Mouse (Mus musculus) limb, embryonic 10.5 days (tissue): ENCODE results near the gene Rapgef4. TPM values are rescaled to one million over a fixed set of nuclear protein-coding genes. Genes with fewer than 3 reads are reported as not detected.
A peak's percentile ranks its signal among the peaks of the same experiment; 100 is the strongest.

Source experiments
- DNase-seq: peaks from one replicate; pipeline ENCODE4 v3.0.0-alpha.2; 2017; ENCODE audit warnings: low spot score
- H3K27ac ChIP-seq: fragments of 300-500 bp; sonication (generic); 2 replicates; pipeline ENCODE4 v1.5.1; 2016; ENCODE audit warnings: mild to moderate bottlenecking
- H3K27me3 ChIP-seq: fragments of 300-500 bp; sonication (generic); 2 replicates; pipeline ENCODE4 v1.6.1; 2016; ENCODE audit warnings: low read depth, mild to moderate bottlenecking; ENCODE audit not compliant: poor library complexity, severe bottlenecking
- H3K36me3 ChIP-seq: fragments of 300-500 bp; sonication (generic); 2 replicates; pipeline ENCODE4 v1.6.1; 2016; ENCODE audit warnings: mild to moderate bottlenecking, moderate library complexity
- H3K4me1 ChIP-seq: fragments of 300-500 bp; sonication (generic); 2 replicates; pipeline ENCODE4 v1.6.1; 2016
- H3K4me3 ChIP-seq: fragments of 300-500 bp; sonication (generic); 2 replicates; pipeline ENCODE4 v1.5.1; 2016; ENCODE audit warnings: mild to moderate bottlenecking, moderate library complexity
- H3K9me3 ChIP-seq: fragments of 300-500 bp; sonication (generic); replicated peaks from 2 replicates; pipeline ENCODE4 v1.6.1; 2016; ENCODE audit warnings: mild to moderate bottlenecking
- WGBS: fragments of 180-500 bp; shearing (Covaris S2); methylation state at CpG from one replicate; pipeline ENCODE4 v1.1.7; 2016; 5-methylcytosine and 5-hydroxymethylcytosine counted together
- polyA plus RNA-seq: library from polyadenylated mRNA; unstranded; fragments of >200 nt; fragmentation: Nextera tagmentation; extraction: Ambion mirVana; gene quantifications from 2 replicates; pipeline ENCODE4 v1.2.1, GENCODE M21; 2016

Rapgef4 gene
- polyA plus RNA-seq, 1 experiment from 2014 or later, result 1.6 TPM

DNA sequence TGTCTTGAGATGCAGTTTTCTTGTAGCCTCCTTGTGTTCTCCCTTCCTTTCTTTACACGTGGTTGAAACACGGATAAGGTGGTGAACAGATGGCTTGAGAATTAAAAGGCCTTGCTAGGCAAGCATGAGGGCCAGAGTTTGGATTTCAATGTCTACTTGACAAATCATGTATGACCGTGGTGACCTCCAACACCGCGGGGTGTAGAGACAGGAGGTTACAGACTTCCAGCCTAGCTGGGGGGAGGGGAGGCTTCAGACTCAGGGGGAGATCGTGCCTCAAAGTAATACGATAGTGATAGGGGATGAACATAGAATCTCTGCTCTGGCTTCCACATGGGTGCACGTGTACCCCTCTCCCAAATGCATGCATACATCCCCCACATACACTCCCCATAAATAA, 117.3 kb downstream of the Rapgef4 start:
- Histone ChIP-seq H3K4me3 (no peak overlapping the region), H3K9me3 (no peaks in the 10 kb centered on the region), H3K27me3 (no peaks in the 10 kb centered on the region), H3K4me1 (peaks cover 12% of the 10 kb centered on the region), H3K27ac (no peak overlapping the region), H3K36me3 (no peaks in the 10 kb centered on the region)
- WGBS, result 90% methylated on average over 8 of the region's 8 CpGs
- DNase-seq, result no peak

DNA sequence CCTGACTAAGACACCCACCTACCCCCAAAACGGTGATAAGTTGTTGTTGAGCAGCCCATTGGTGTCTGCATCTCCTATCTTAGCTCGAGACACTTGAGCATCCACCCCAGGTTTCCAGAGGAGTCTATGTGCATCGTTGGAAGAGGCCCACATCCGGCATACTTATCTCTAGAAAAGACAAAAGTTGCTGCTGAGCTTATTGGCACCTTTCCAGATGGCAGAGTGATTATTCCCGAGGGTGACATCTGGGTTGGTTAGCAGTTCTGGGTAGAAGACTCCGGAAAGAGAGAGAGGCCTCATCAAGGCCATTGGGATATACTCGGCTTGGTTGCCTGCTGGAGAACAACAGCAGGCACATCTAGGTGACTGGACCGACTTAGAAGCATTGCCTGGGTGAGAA, 123.6 kb downstream of the Rapgef4 start:
- Histone ChIP-seq H3K27me3 (no peaks in the 10 kb centered on the region), H3K36me3 (no peaks in the 10 kb centered on the region), H3K4me1 (no peaks in the 10 kb centered on the region), H3K4me3 (no peak overlapping the region), H3K27ac (no peak overlapping the region), H3K9me3 (no peaks in the 10 kb centered on the region)
- WGBS, result 88% methylated on average over 8 of the region's 8 CpGs
- no peak for DNase-seq

DNA sequence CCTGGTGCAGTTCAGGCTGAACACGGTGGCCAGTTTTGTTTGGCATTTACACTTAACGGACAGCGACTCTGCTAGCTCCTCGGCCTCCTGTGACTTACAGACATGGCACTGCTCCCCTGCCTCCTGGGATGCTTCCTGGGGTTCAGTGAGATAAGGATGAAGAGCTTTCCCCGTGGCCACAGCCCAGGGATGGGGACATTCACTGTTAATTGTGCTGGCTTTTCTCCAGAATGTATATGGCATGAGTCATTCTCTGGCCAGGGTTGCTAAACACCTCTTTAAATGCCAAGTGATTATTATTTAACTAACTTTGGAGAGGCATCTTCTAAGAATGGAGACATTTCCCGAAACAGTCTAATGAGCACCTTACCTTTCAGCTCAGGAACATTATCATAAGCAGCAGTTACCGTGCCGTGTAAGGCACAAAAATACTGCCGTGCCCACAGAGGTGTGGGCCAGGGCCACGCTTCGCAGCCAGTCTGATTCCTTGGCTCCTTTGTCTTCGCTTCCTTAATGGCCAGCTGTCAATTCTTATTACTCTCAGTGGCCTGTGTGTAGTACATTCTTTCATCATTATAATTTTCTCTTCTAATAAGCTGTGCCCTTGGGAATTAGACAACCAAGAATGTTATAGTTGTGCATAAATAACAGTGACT, 126.6 kb downstream of the Rapgef4 start:
- H3K4me1 ChIP-seq, result no peaks in the 10 kb centered on the region
- no peak overlapping the region for H3K4me3 ChIP-seq
- H3K27ac ChIP-seq, result no peak overlapping the region
- no peak for DNase-seq
- H3K9me3 ChIP-seq, result no peaks in the 10 kb centered on the region
- no peaks in the 10 kb centered on the region for H3K36me3 ChIP-seq
- H3K27me3 ChIP-seq, result no peaks in the 10 kb centered on the region
- WGBS, result 81% methylated on average over 12 of the region's 12 CpGs

DNA sequence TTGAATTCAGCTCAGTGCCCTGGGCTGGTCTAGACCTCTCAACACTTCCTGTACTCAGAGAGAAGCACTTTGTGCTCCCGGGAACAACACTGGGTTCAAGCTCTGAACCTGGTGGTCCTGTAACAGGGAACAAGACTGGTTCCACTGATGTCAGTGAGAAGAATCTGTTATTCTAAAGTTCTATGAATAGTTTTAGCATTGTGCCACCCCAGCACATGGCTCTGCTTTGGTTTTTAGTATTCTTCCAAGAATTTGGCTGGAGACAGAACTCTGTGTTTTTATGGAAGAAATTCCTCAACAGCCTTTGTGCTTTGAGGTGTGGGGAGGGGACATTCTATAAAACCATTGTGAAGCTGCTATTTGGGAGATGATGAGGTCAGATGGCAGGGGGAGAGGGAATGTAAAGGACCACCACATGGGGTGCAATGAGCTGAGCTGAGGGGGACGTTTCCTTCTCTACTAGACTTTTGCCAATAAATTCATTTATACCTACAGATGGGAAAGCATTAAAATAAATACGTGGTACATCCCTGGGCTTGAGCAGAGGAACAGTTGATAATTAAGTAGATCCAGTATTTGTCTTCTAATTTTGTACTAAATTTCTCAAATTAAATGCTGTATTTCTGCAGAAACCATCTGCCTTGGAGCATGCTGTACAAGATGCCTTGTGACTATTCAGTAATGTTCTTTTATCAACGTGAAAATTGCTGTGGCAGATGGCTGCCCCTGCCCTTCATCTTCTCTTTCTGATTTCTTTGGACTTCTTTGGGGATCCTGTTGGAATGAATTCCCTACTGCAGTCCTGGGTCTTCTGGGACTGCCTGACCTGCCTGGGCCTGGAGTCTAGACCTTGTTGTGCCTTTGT, 127.6 kb downstream of the Rapgef4 start:
- Histone ChIP-seq H3K27ac (no peak overlapping the region), H3K27me3 (no peaks in the 10 kb centered on the region), H3K9me3 (no peaks in the 10 kb centered on the region), H3K4me3 (no peak overlapping the region), H3K36me3 (no peaks in the 10 kb centered on the region), H3K4me1 (0 out of 2 replicates have a peak, but pooled peaks cover under 1% of the 10 kb centered on the region)
- DNase-seq, result no peak
- 76% methylated on average over 4 of the region's 4 CpGs for WGBS

DNA sequence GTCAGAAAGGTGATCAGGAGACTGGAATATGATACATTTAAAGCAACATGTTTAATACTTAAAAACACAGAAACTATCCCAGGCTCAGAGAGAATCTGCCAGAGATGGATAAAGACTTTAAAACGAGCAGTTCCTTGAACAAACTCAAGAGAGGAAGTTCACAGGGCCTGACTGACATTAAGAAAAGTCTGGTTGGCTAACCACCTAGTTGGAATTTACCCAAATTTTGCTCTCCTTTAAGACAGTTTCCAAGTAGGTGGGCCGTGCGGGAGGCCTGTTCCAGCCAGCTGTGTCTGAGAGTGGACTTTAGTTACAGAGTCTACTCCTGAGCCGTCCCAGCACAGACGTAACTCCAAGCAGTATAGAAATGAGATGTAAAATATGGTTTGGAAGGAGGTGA, 129.4 kb downstream of the Rapgef4 start:
- Histone ChIP-seq H3K36me3 (no peaks in the 10 kb centered on the region), H3K4me3 (no peak overlapping the region), H3K4me1 (0 out of 2 replicates have a peak, but pooled peaks cover 3% of the 10 kb centered on the region), H3K9me3 (no peaks in the 10 kb centered on the region), H3K27me3 (no peaks in the 10 kb centered on the region), H3K27ac (no peak overlapping the region)
- WGBS, result 89% methylated on average over 5 of the region's 5 CpGs
- DNase-seq, result no peak

DNA sequence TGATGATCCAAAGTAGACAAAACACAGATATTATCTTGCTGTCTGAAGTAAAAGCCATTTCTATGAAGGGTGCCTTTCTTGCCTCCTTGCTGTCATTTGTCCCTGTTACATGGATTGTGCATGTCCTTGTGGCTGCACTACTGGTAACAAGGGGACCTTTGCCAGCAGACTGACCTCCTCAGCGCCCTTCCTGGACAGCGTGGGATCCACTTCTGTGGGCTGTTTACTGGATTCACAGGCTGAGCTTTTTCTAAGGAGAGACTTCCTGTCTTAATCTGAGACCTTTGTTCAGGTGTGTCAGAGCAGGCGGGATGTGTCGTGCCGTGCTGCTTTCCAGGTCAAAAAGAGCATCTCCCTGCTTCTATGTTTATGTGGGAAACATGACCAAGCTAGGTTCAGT, 132.7 kb downstream of the Rapgef4 start:
- Histone ChIP-seq H3K4me1 (peaks cover 29% of the 10 kb centered on the region), H3K27ac (no peak overlapping the region), H3K36me3 (no peaks in the 10 kb centered on the region), H3K27me3 (no peaks in the 10 kb centered on the region), H3K9me3 (no peaks in the 10 kb centered on the region), H3K4me3 (no peak overlapping the region)
- no peak for DNase-seq
- 84% methylated on average over 5 of the region's 5 CpGs for WGBS

DNA sequence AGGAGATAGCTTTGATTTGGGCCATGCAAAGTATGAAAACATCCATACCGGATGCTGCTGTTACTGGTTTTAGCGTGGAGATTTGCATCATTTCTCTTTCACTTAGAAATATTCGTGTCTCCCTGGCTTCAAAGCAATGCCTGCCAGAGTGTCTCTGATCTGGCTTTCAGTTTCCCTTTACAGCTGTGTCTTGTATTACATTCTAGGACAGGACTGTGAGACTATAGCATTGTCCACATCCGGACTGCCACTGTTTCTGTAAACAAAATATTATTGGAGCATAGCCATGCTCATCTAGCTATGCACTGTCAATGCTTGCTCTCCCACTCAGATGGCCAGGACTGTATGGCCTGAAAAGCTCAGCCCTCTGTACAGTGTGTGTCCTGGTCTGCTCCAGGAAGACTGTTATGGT, 133.1 kb downstream of the Rapgef4 start:
- Histone ChIP-seq H3K4me1 (peaks cover 29% of the 10 kb centered on the region), H3K27ac (no peak overlapping the region), H3K4me3 (no peak overlapping the region), H3K36me3 (no peaks in the 10 kb centered on the region), H3K9me3 (no peaks in the 10 kb centered on the region), H3K27me3 (no peaks in the 10 kb centered on the region)
- DNase-seq, result no peak
- 80% methylated on average over 4 of the region's 4 CpGs for WGBS

DNA sequence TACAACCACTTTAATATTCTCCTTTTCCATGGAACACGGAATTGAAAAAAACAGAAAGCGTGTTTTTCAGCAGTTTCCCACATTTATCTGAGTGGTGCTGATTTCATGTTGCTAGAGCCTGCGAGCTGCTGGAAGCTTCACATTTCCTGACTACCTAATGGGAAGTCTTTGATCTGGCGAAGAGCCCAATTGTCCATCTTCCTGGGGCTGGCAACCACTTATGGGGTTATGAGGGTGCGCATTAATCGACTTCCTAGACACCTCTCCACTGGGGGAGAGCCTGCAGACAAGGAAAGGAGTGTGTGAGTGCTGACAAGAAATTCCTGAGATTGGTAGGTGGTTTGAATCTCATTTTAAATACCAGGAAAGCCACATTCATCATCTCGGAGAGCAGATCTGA, 135.1 kb downstream of the Rapgef4 start:
- Histone ChIP-seq H3K36me3 (no peaks in the 10 kb centered on the region), H3K27ac (no peak overlapping the region), H3K4me1 (peaks cover 29% of the 10 kb centered on the region), H3K9me3 (no peaks in the 10 kb centered on the region), H3K4me3 (no peak overlapping the region), H3K27me3 (no peaks in the 10 kb centered on the region)
- no peak for DNase-seq
- 47% methylated on average over 7 of the region's 7 CpGs for WGBS

DNA sequence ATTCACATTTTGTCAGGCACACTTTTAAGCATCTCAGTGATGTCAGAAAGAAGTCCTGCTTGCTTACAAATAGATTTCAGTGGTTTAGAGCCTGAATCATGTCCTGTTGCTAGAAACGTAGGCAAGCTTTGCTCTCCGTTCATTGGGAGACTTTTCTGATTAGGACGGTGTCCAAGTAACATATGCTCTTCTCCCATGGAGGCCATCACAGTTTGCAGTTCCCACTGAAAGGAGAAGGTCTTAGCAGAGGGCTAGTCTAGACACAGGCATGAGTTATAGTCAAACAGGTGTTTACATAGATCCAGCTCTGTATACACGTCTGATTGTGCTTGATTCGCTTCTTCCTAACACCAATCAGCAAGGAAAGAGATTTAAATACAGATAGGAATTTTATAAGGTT, 135.7 kb downstream of the Rapgef4 start:
- Histone ChIP-seq H3K9me3 (no peaks in the 10 kb centered on the region), H3K4me1 (peaks cover 32% of the 10 kb centered on the region), H3K36me3 (no peaks in the 10 kb centered on the region), H3K27ac (no peak overlapping the region), H3K27me3 (no peaks in the 10 kb centered on the region), H3K4me3 (no peak overlapping the region)
- 78% methylated on average over 5 of the region's 5 CpGs for WGBS
- no peak for DNase-seq

DNA sequence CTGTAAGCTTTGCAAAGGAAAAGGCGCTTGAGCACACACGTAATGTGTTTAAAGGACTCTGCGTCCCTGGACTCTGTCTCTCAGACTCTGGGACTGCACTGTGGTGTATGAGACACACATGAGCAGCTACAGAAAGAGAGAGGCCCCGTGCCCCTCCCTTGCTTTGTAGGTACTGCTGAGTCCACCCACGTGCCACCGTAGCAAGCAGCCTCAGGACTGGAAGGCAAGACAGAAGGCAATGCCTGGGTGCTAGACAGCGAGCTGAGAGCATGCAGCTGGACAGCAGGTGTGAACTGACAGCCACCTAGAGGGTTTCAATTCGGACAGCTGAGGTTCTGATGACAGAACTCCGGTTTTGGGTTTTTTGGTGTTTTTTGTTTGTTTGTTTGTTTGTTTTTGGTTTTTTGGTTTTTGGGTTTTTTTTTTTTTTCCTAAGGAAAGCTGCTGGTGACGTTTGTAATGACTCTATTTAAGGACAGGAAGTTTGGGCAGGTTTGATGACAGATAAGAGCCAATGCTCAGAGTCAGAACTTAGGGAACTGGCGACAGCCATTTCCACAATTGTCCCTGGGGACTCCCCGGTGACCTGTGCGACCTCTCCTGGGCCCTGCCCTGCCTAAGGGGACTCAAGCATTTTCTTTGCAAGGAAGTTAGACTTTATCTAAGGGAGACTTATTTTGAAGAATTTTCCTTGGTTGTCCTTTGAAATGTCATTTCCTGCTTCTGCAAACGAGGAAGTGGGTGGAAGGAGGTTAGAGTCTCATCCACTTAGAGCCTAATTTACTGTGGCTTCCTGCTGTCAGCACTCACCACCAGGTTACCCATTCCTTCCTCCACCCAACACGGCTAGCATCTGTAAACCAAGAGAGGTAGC, 136.3 kb downstream of the Rapgef4 start:
- H3K27ac ChIP-seq, result no peak overlapping the region
- 50% methylated on average over 15 of the region's 15 CpGs for WGBS

DNA sequence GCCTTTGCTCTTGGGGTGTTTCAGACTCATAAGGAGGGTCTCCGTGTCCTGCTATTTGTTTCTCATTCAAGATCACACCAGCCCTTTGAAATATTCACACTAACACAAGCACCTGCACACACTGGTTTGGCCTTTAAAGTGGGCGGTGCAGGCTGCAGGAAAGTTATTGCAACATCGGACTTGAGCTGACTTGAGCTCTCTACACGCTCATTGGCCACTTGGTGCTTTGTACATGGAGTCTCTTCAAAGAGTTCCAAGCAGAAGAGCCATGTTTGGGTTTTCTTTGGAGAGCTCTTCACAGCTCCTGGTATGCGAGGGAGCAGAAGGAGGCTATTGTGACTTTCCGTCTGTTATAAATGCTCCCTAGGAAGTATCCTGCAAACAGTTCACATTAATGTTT, 139.2 kb downstream of the Rapgef4 start:
- no peak overlapping the region for H3K4me3 ChIP-seq
- 90% methylated on average over 6 of the region's 6 CpGs for WGBS
- peaks cover 50% of the 10 kb centered on the region for H3K4me1 ChIP-seq

More for the DNA sequence above, 136.3 kb downstream of the Rapgef4 start:
- no peaks in the 10 kb centered on the region for H3K9me3 ChIP-seq
- H3K36me3 ChIP-seq, result no peaks in the 10 kb centered on the region
- no peak for DNase-seq
- H3K27me3 ChIP-seq, result no peaks in the 10 kb centered on the region
- no peak overlapping the region for H3K4me3 ChIP-seq
- peaks cover 34% of the 10 kb centered on the region for H3K4me1 ChIP-seq

DNA sequence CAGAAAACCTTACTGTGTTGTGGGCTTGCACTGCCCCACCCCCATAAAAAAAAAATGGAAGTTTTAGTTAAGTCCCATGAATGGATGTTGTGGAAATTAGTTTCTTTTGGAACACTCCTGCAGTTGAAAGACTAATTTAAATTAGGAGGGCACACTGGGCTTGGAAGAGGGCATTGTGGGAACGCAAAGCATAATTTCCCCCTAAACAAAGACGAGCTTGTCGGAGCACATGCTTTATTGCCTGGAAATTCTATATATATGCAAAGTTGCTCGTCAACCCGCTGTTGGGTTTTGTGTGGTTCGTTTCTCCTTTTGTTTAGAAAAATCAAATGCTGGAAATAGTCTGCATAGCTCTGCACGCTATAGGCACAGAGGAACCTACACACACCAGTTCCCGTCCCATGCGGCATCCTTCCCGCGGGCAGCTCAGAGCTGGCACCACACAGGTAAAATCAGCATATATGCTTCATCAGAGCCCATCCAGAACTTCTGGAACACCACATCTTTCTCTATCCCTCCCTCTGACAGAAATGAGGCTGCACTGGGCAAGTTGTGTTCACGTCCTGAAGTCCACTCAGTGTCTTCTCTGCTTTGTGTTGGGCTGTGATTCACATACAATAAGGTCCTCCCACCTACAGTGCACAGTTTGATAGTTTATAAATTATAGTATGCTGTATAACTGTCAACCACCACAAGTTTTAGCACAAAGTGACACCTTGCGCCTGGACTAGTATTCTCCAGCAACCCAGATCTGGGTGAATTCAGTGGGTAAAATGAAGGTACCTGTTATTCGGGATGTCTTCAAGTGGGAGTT, 141.6 kb downstream of the Rapgef4 start:
- Histone ChIP-seq H3K27ac (0 out of 2 replicates have a peak overlapping the region, but pooled peaks have one; percentile 25), H3K4me3 (no peak overlapping the region), H3K36me3 (no peaks in the 10 kb centered on the region), H3K27me3 (0 out of 2 replicates have a peak, but pooled peaks cover 13% of the 10 kb centered on the region), H3K9me3 (no peaks in the 10 kb centered on the region), H3K4me1 (peaks cover 31% of the 10 kb centered on the region)
- DNase-seq, result no peak
- WGBS, result 94% methylated on average over 14 of the region's 14 CpGs

More for the DNA sequence above, 139.2 kb downstream of the Rapgef4 start:
- no peak overlapping the region for H3K27ac ChIP-seq
- H3K9me3 ChIP-seq, result no peaks in the 10 kb centered on the region
- H3K27me3 ChIP-seq, result no peaks in the 10 kb centered on the region
- H3K36me3 ChIP-seq, result no peaks in the 10 kb centered on the region
- DNase-seq, result no peak
